ENCODE assay signal across 26 mouse cellular contexts in genomic region chr15:32322455-32323220, GRCm38 (mm10).
"Had no signal": no experiment of that assay in that cellular context is flagged by ENCODE, and none has a peak within 500 bp of the region (broad histone marks: within the 10 kb centered on the region; RNA-seq: fewer than 3 reads in every experiment).

No protein-coding gene starts in this region.

- H3K9me3 ChIP-seq: heart, embryonic 13.5 days; heart, embryonic 15.5 days; hindbrain, embryonic 13.5 days; hindbrain, embryonic 15.5 days; kidney, embryonic 15.5 days; limb, embryonic 13.5 days; limb, embryonic 15.5 days; liver, embryonic 12.5 days had no signal

- H3K27ac ChIP-seq: gastrocnemius, adult 2 months; heart, embryonic 13.5 days; heart, embryonic 15.5 days; hindbrain, embryonic 13.5 days; hindbrain, embryonic 15.5 days; hindbrain, postnatal 0 days; kidney, embryonic 15.5 days; kidney, postnatal 0 days; limb, embryonic 13.5 days; limb, embryonic 15.5 days; liver, embryonic 12.5 days; liver, embryonic 14.5 days had no signal

- DNase-seq: gastrocnemius, adult 2 months; gastrocnemius, postnatal 14 days; gastrocnemius, postnatal 36 days; heart, adult 18-20 months; heart, postnatal 14 days; heart, postnatal 36 days; kidney, adult 11 months; kidney, adult 2 months; kidney, adult 9 months; kidney, postnatal 14 days; kidney, postnatal 36 days; layer of hippocampus, adult 9-11 months; layer of hippocampus, postnatal 36 days had no signal

- H3K4me3 ChIP-seq: gastrocnemius, adult 2 months; heart, embryonic 13.5 days; heart, embryonic 15.5 days; hindbrain, embryonic 13.5 days; hindbrain, embryonic 15.5 days; kidney, embryonic 15.5 days; limb, embryonic 13.5 days; limb, embryonic 15.5 days; liver, embryonic 12.5 days had no signal

- ATAC-seq: hindbrain, postnatal 0 days; intestine, embryonic 16.5 days; liver, embryonic 12.5 days had no signal

- H3K4me1 ChIP-seq: heart, embryonic 13.5 days; heart, embryonic 15.5 days; hindbrain, embryonic 13.5 days; hindbrain, embryonic 15.5 days; kidney, embryonic 15.5 days; liver, embryonic 12.5 days had no signal

- H3K4me2 ChIP-seq: heart, embryonic 11.5 days; heart, embryonic 13.5 days; heart, embryonic 15.5 days; hindbrain, embryonic 13.5 days; hindbrain, embryonic 15.5 days; kidney, embryonic 15.5 days; limb, embryonic 13.5 days; limb, embryonic 15.5 days; liver, embryonic 12.5 days had no signal

- H3K9ac ChIP-seq: heart, embryonic 13.5 days; heart, embryonic 15.5 days; hindbrain, embryonic 13.5 days; hindbrain, embryonic 15.5 days; kidney, embryonic 15.5 days; limb, embryonic 13.5 days; limb, embryonic 15.5 days; liver, embryonic 12.5 days; liver, embryonic 14.5 days had no signal

- H3K36me3 ChIP-seq: heart, embryonic 13.5 days; heart, embryonic 15.5 days; hindbrain, embryonic 13.5 days; hindbrain, embryonic 15.5 days; kidney, embryonic 15.5 days; limb, embryonic 13.5 days; limb, embryonic 15.5 days; liver, embryonic 12.5 days had no signal

- H3K27me3 ChIP-seq: heart, embryonic 13.5 days; heart, embryonic 15.5 days; hindbrain, embryonic 13.5 days; hindbrain, embryonic 15.5 days; kidney, embryonic 15.5 days; limb, embryonic 13.5 days; limb, embryonic 15.5 days; liver, embryonic 12.5 days had no signal
